Comparison of ENCODE assay signal across 13 mouse cellular contexts in genomic region chr1:89190621-89191020, GRCm38 (mm10).
A peak's percentile ranks its signal among the peaks of the same experiment; 100 is the strongest.
DNase-seq lines count a peak whose midpoint lies in the region; ATAC-seq and TF ChIP-seq lines count a peak whose summit lies in the region.
"Had no signal": no experiment of that assay in that cellular context is flagged by ENCODE, and none has a peak within 500 bp of the region (broad histone marks: within the 10 kb centered on the region; RNA-seq: fewer than 3 reads in every experiment).

No protein-coding gene starts in this region.

- H3K9me3 ChIP-seq in kidney, embryonic 15.5 days (replicated peaks): no peaks in the 10 kb centered on the region
- no peaks in the 10 kb centered on the region for H3K9me3 ChIP-seq in heart, postnatal 0 days (replicated peaks; ENCODE audit: control insufficient read depth, low read length)
- H3K9me3 ChIP-seq: intestine, embryonic 15.5 days; limb, embryonic 13.5 days; midbrain, embryonic 12.5 days had no signal

- no peak for ATAC-seq in kidney, embryonic 15.5 days (replicated peaks; ENCODE audit: low FRiP score)
- no peak for ATAC-seq in heart, postnatal 0 days (ENCODE audit: insufficient read depth, low read depth)
- no peak for ATAC-seq in frontal cortex, adult (ENCODE audit: low TSS enrichment)

- no peak for DNase-seq in kidney, adult 18-20 months
- DNase-seq in ES-CJ7 (ENCODE audit: low read depth, low spot score) (peak; percentile 25), ZHBTc4 (ENCODE audit: low read depth, low spot score) (peak; percentile 27)
- peak; percentile 61 for DNase-seq in heart, postnatal 0 days (ENCODE audit: low spot score)
- DNase-seq in thymus, postnatal 0 days (ENCODE audit: low spot score): no peak
- DNase-seq in left cerebral cortex, adult 8-10 months (ENCODE audit: low spot score in 2 of 2): no peak
- DNase-seq: adrenal gland, postnatal 36 days; cerebellum, postnatal 10 days had no signal

- H3K4me1 ChIP-seq in kidney, embryonic 15.5 days: peaks cover 26% of the 10 kb centered on the region
- peaks cover 12% of the 10 kb centered on the region; the same call in 1 of the 2 replicates for H3K4me1 ChIP-seq in heart, postnatal 0 days (ENCODE audit: control insufficient read depth, insufficient read depth)

- H3K27me3 ChIP-seq in kidney, embryonic 15.5 days: no peaks in the 10 kb centered on the region
- H3K27me3 ChIP-seq in heart, postnatal 0 days (ENCODE audit: control insufficient read depth, insufficient read depth, low read length): no peaks in the 10 kb centered on the region
- H3K27me3 ChIP-seq: intestine, embryonic 15.5 days; limb, embryonic 13.5 days; midbrain, embryonic 12.5 days had no signal

- no peak for TF ChIP-seq CTCF in heart, postnatal 0 days (IDR thresholded peaks at IDR 0.05; ENCODE audit: low read depth)

- no peak overlapping the region for H3K4me3 ChIP-seq in kidney, embryonic 15.5 days (replicated peaks)
- no peak overlapping the region for H3K4me3 ChIP-seq in heart, postnatal 0 days (ENCODE audit: low read depth, low read length)
- H3K4me3 ChIP-seq: intestine, embryonic 15.5 days; limb, embryonic 13.5 days; midbrain, embryonic 12.5 days had no signal

- no peak overlapping the region for H3K9ac ChIP-seq in kidney, embryonic 15.5 days
- H3K9ac ChIP-seq in heart, postnatal 0 days (replicated peaks; ENCODE audit: low read depth, low read length): no peak overlapping the region
- H3K9ac ChIP-seq: intestine, embryonic 15.5 days; limb, embryonic 13.5 days; midbrain, embryonic 12.5 days had no signal

- no peak overlapping the region for H3K4me2 ChIP-seq in kidney, embryonic 15.5 days
- H3K4me2 ChIP-seq in heart, postnatal 0 days (ENCODE audit: low read depth, low read length): no peak overlapping the region
- H3K4me2 ChIP-seq: intestine, embryonic 15.5 days; limb, embryonic 13.5 days; midbrain, embryonic 12.5 days had no signal

- 23% methylated on average over 7 of the region's 7 CpGs for WGBS in kidney, embryonic 15.5 days
- 43% methylated on average over 7 of the region's 7 CpGs for WGBS in heart, postnatal 0 days

- no peaks in the 10 kb centered on the region for H3K36me3 ChIP-seq in kidney, embryonic 15.5 days
- H3K36me3 ChIP-seq in heart, postnatal 0 days (replicated peaks; ENCODE audit: control insufficient read depth, insufficient read depth, low read length): no peaks in the 10 kb centered on the region
- H3K36me3 ChIP-seq: intestine, embryonic 15.5 days; limb, embryonic 13.5 days; midbrain, embryonic 12.5 days had no signal

- peak overlapping the region; percentile 71 for H3K27ac ChIP-seq in kidney, embryonic 15.5 days
- H3K27ac ChIP-seq in heart, postnatal 0 days (ENCODE audit: low read depth): peak overlapping the region; percentile 76
- H3K27ac ChIP-seq: limb, embryonic 13.5 days; midbrain, embryonic 12.5 days had no signal

- no peak; the same call in 1 of the 2 replicates for TF ChIP-seq EP300 in heart, postnatal 0 days (IDR thresholded peaks at IDR 0.05; ENCODE audit: low read depth)

Comparison
In these comparisons a context has a peak if more than half of its experiments do, and no peak if none do; other contexts are left out.
1. DNase-seq: peak in ES-CJ7 (single experiment), ZHBTc4 (single experiment) and heart, postnatal 0 days (single experiment); none in kidney, adult 18-20 months (single experiment), thymus, postnatal 0 days (single experiment) and left cerebral cortex, adult 8-10 months (0 of 2).